Mouse (Mus musculus) limb, embryonic 11.5 days (tissue): ENCODE data around the gene Erc1. TPM values are rescaled to one million over a fixed set of nuclear protein-coding genes. Genes with fewer than 3 reads are reported as not detected.

Experiments used
- ATAC-seq: fragments of 200-750 bp; cut with Nextera tagmentation; 2 replicates; pipeline ENCODE4 v1.8.0; 2017; ENCODE audit warnings: low read depth; ENCODE audit not compliant: insufficient number of reproducible peaks, low FRiP score, low TSS enrichment
- DNase-seq: peaks from one replicate; pipeline ENCODE4 v3.0.0-alpha.2; 2015; ENCODE audit warnings: low spot score
- H3K27ac ChIP-seq: fragments of 300-500 bp; sonication (generic); replicated peaks from 2 replicates; pipeline ENCODE4 v1.5.1; 2014; ENCODE audit warnings: low read depth, mild to moderate bottlenecking, low read length
- H3K27me3 ChIP-seq: fragments of 300-500 bp; sonication (generic); 2 replicates; pipeline ENCODE4 v1.6.1; 2014; ENCODE audit warnings: mild to moderate bottlenecking, low read length, mixed read lengths; ENCODE audit not compliant: control insufficient read depth, insufficient read depth
- H3K36me3 ChIP-seq: fragments of 300-500 bp; sonication (generic); 2 replicates; pipeline ENCODE4 v1.6.1; 2014; ENCODE audit warnings: mild to moderate bottlenecking, low read length, moderate library complexity, mixed read lengths; ENCODE audit not compliant: control insufficient read depth, insufficient read depth
- H3K4me1 ChIP-seq: fragments of 300-500 bp; sonication (generic); 2 replicates; pipeline ENCODE4 v1.6.1; 2014; ENCODE audit warnings: low read length, mixed read lengths; ENCODE audit not compliant: control insufficient read depth, insufficient read depth
- H3K4me2 ChIP-seq: fragments of 300-500 bp; sonication (generic); 2 replicates; pipeline ENCODE4 v1.6.1; 2014; ENCODE audit warnings: low read depth, mild to moderate bottlenecking, moderate library complexity; ENCODE audit not compliant: severe bottlenecking
- H3K4me3 ChIP-seq: fragments of 300-500 bp; sonication (generic); 2 replicates; pipeline ENCODE4 v1.5.1; 2014; ENCODE audit warnings: low read depth, low read length
- H3K9ac ChIP-seq: fragments of 300-500 bp; sonication (generic); 2 replicates; pipeline ENCODE4 v1.6.1; 2014; ENCODE audit warnings: mild to moderate bottlenecking, low read length
- H3K9me3 ChIP-seq: fragments of 300-500 bp; sonication (generic); 2 replicates; pipeline ENCODE4 v1.6.1; 2016; ENCODE audit warnings: low read length; ENCODE audit not compliant: control insufficient read depth
- WGBS: fragments of 180-500 bp; shearing (Covaris S2); extraction: QIAGEN DNeasy Blood & Tissue Kit; methylation state at CpG from one replicate; pipeline ENCODE4 v1.1.7; 2014; 5-methylcytosine and 5-hydroxymethylcytosine counted together
- polyA plus RNA-seq: library from polyadenylated mRNA; unstranded; fragments of >200 nt; fragmentation: Nextera tagmentation; extraction: Ambion mirVana; gene quantifications from 2 replicates; pipeline ENCODE4 v1.2.1, GENCODE M21; 2014

Gene Erc1
- polyA plus RNA-seq, 1 experiment from 2014 or later = 32.5 TPM

DNA sequence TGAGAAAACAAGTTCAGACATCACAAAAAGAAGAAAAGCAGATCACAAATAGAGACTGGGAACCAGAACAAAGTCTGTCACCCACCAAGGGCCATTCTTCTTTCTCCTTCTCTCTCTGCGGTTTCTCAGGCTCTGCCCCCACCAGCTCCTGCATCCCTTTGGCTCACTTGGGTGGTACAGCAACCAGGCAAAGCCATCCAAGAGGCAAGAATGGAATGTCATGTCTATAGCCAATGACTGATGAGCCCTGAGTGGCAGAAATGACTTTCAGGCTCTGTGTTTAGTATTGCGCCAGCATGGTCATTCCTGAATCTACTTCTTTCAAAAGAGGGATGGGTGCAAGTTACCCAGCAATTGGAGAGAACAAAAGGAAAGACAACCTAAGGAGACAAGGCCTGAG lies 257.1 kb downstream of the Erc1 start:
- no peak overlapping the region for H3K4me3 ChIP-seq
- peaks cover 2% of the 10 kb centered on the region; the same call in 1 of the 2 replicates for H3K4me1 ChIP-seq
- 92% methylated on average over 2 of the region's 2 CpGs for WGBS
- no peaks in the 10 kb centered on the region for H3K27me3 ChIP-seq
- H3K36me3 ChIP-seq = no peaks in the 10 kb centered on the region
- H3K9ac ChIP-seq = no peak overlapping the region
- H3K4me2 ChIP-seq = no peak overlapping the region
- DNase-seq (no peak), ATAC-seq (no peak)
- no peak overlapping the region for H3K27ac ChIP-seq
- H3K9me3 ChIP-seq = no peaks in the 10 kb centered on the region

- H3K27ac ChIP-seq = no peak overlapping the region
- no peak overlapping the region for H3K4me2 ChIP-seq
- ATAC-seq (no peak), DNase-seq (no peak)
- no peak overlapping the region for H3K9ac ChIP-seq
- no peaks in the 10 kb centered on the region for H3K9me3 ChIP-seq
- H3K4me1 ChIP-seq = peaks cover 10% of the 10 kb centered on the region; the same call in 1 of the 2 replicates
- 92% methylated on average over 2 of the region's 2 CpGs for WGBS
- no peaks in the 10 kb centered on the region for H3K27me3 ChIP-seq
- no peak overlapping the region for H3K4me3 ChIP-seq
- no peaks in the 10 kb centered on the region for H3K36me3 ChIP-seq
Observed at GRCm38 (mm10) chr6:119587897-119588296, 260.1 kb downstream of the Erc1 start.

DNA sequence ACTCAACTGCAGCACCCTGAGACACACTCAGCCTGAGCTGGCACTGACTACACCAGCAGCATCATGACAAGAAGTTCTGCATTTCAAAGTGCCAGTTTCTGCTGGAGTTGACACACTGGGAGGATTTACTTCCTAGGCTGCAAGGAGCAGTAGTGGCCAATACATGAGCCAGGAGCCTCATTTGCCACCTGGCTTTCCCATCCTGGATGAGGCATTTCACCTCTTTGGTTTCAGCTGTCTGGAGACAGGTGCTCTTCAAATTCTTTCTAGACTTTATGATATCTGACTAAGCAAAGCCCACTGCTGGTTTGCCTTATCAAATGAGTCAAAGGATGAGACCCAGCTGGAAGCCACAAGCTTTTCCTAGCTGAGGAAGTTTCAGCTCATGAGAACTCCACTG lies 260.5 kb downstream of the Erc1 start:
- H3K27ac ChIP-seq = no peak overlapping the region
- no peaks in the 10 kb centered on the region for H3K27me3 ChIP-seq
- H3K9ac ChIP-seq = no peak overlapping the region
- peaks cover 10% of the 10 kb centered on the region; the same call in 1 of the 2 replicates for H3K4me1 ChIP-seq
- no peak for ATAC-seq
- H3K4me2 ChIP-seq = no peak overlapping the region
- DNase-seq = no peak
- H3K36me3 ChIP-seq = no peaks in the 10 kb centered on the region
- H3K4me3 ChIP-seq = no peak overlapping the region
- H3K9me3 ChIP-seq = no peaks in the 10 kb centered on the region

DNA sequence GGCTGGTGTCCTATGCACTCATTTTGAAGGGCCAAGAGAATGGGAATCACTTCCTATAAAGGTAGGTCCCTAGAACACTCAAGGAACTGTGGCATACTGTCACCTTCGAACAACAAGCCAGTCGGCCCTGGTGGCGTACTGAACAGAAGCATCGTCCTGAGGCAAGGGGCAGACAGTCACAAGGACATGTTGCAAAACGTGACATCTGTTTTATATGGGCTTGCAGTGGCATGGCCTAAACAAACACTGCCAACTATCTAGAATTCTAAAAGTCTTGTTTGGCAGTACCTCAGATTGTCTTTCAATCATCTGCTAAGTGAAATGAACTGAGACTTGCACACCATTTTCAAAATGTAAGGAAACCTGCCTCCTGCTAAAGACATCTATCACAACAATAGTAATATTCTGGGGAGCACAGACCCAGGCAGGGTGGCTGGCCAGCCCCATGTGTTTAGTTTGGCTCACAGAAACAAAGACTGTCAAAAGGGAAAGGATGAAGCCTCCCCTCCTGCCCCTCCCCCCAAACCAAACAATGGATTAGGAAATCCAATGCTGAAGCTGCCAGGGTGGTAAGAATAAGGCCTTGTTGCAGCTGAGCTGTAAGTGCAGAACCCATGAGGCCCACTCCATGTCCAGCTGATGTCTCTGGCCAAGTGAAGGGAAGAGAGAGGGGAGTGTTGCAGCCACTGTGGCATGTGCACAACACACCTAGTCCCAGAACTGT lies 262.2 kb downstream of the Erc1 start:
- no peak for DNase-seq

GRCm38 (mm10) chr6:119584061-119584460 lies 263.9 kb downstream of the Erc1 start:
- no peak for ATAC-seq
- 3% methylated on average over 1 of the region's 1 CpGs for WGBS
- no peaks in the 10 kb centered on the region for H3K9me3 ChIP-seq
- no peak overlapping the region for H3K27ac ChIP-seq
- H3K9ac ChIP-seq = no peak overlapping the region
- no peaks in the 10 kb centered on the region for H3K27me3 ChIP-seq
- H3K4me1 ChIP-seq = peaks cover 10% of the 10 kb centered on the region; the same call in 1 of the 2 replicates
- DNase-seq = no peak
- H3K4me2 ChIP-seq = no peak overlapping the region
- no peaks in the 10 kb centered on the region for H3K36me3 ChIP-seq
- no peak overlapping the region for H3K4me3 ChIP-seq

More for the DNA sequence above, 262.2 kb downstream of the Erc1 start:
- no peaks in the 10 kb centered on the region for H3K27me3 ChIP-seq
- H3K9ac ChIP-seq = no peak overlapping the region
- no peak overlapping the region for H3K4me2 ChIP-seq
- H3K27ac ChIP-seq = no peak overlapping the region
- H3K9me3 ChIP-seq = no peaks in the 10 kb centered on the region
- H3K4me3 ChIP-seq = no peak overlapping the region
- no peak for ATAC-seq
- no peaks in the 10 kb centered on the region for H3K36me3 ChIP-seq
- WGBS = 76% methylated on average over 5 of the region's 5 CpGs
- H3K4me1 ChIP-seq = peaks cover 10% of the 10 kb centered on the region; the same call in 1 of the 2 replicates

GRCm38 (mm10) chr6:119583165-119583564 lies 264.8 kb downstream of the Erc1 start:
- H3K4me1 ChIP-seq = peaks cover 14% of the 10 kb centered on the region
- H3K9ac ChIP-seq = no peak overlapping the region
- H3K36me3 ChIP-seq = no peaks in the 10 kb centered on the region
- H3K27me3 ChIP-seq = no peaks in the 10 kb centered on the region
- H3K27ac ChIP-seq = no peak overlapping the region
- H3K4me3 ChIP-seq = no peak overlapping the region
- ATAC-seq = no peak
- no peak for DNase-seq
- 92% methylated on average over 5 of the region's 5 CpGs for WGBS
- no peak overlapping the region for H3K4me2 ChIP-seq
- H3K9me3 ChIP-seq = no peaks in the 10 kb centered on the region

DNA sequence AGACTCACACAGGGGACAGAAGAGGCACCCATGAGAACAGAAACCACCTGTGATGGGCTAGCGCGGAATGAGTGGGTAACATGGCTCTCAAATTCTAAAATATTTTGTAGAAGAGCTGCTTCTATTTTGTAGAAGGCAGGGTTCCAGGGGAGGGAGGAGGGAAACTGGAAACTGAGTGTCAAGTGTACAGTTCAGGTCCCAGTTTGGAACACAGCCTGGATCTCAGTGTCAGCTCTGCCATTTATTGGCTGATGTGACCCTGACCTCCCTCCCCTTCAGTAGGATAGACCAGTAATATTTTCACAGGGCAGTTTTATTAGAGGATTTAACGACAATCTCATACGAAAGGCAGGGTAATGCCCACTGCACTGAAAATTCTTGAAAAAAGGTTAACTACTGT lies 271.3 kb downstream of the Erc1 start:
- WGBS = 77% methylated on average over 4 of the region's 4 CpGs
- DNase-seq = no peak
- Histone ChIP-seq H3K36me3 (peaks cover 5% of the 10 kb centered on the region), H3K9ac (no peak overlapping the region), H3K4me2 (no peak overlapping the region), H3K27me3 (no peaks in the 10 kb centered on the region), H3K4me3 (no peak overlapping the region), H3K4me1 (peaks cover 4% of the 10 kb centered on the region; the same call in 1 of the 2 replicates), H3K27ac (no peak overlapping the region), H3K9me3 (no peaks in the 10 kb centered on the region)
- no peak for ATAC-seq

DNA sequence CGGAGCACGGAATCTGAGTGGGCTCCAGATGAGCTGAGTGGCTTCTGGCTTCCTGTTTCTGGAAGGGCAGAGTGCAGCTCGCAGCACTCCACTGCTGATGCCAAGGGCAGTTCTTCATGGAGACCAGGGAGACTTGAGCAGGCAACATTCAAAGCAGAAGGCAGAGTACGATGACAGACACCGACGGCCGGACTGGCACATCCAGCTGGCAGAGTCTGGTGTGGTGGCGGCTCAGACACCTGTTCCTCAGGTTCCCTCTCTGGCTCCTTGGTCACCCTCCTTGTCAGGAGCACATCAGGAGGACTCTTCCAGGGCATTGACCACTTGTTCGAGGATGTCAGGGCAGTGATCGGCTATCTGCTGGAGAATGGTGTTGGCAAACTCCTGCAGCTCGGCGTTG lies 272.6 kb downstream of the Erc1 start:
- H3K36me3 ChIP-seq = peaks cover 5% of the 10 kb centered on the region
- no peak overlapping the region for H3K4me2 ChIP-seq
- no peaks in the 10 kb centered on the region for H3K27me3 ChIP-seq
- no peak overlapping the region for H3K27ac ChIP-seq
- ATAC-seq (no peak), DNase-seq (no peak)
- no peak overlapping the region for H3K9ac ChIP-seq
- no peak overlapping the region for H3K4me3 ChIP-seq
- 93% methylated on average over 12 of the region's 12 CpGs for WGBS
- peaks cover 4% of the 10 kb centered on the region; the same call in 1 of the 2 replicates for H3K4me1 ChIP-seq
- H3K9me3 ChIP-seq = no peaks in the 10 kb centered on the region

DNA sequence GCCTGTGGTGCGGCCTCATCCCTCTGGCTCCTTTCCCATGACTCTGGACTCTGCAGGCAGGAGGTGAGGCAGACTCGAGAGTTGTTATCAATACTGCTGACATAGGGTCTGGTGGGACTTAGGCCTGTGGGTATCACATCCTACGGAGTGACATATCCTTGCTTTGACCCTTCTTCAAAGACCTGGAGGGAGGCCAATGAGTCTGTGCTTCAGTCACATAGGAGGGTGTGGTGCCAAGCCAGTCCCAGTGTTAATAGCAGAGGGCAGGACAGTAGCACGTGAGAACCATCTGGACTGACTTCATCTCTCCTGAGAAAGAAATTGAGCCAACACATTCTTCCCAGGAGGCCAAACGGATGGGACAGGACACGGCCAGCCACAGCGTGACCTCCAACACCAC lies 275.7 kb downstream of the Erc1 start:
- 83% methylated on average over 7 of the region's 7 CpGs for WGBS
- Histone ChIP-seq H3K4me2 (no peak overlapping the region), H3K9ac (no peak overlapping the region), H3K27me3 (no peaks in the 10 kb centered on the region), H3K4me1 (no peaks in the 10 kb centered on the region), H3K36me3 (peaks cover 5% of the 10 kb centered on the region), H3K27ac (no peak overlapping the region), H3K4me3 (no peak overlapping the region), H3K9me3 (no peaks in the 10 kb centered on the region)
- DNase-seq (no peak), ATAC-seq (no peak)
